Mouse (Mus musculus) kidney, adult 2 months (tissue): ENCODE results near the gene Ugdh.

ENCODE experiments used
- CTCF ChIP-seq: fragments of 200-500 bp; conservative IDR thresholded peaks from 2 replicates; pipeline ENCODE4 v1.5.1; 2011; ENCODE audit warnings: low read depth, mild to moderate bottlenecking, control low read depth, low read length, moderate library complexity, mixed read lengths; ENCODE audit not compliant: insufficient read depth, insufficient read length
- POLR2A ChIP-seq: fragments of 200-500 bp; IDR thresholded peaks from one replicate; pipeline ENCODE4 v1.6.1; 2011; ENCODE audit warnings: low read depth, low read length, control low read depth

DNA sequence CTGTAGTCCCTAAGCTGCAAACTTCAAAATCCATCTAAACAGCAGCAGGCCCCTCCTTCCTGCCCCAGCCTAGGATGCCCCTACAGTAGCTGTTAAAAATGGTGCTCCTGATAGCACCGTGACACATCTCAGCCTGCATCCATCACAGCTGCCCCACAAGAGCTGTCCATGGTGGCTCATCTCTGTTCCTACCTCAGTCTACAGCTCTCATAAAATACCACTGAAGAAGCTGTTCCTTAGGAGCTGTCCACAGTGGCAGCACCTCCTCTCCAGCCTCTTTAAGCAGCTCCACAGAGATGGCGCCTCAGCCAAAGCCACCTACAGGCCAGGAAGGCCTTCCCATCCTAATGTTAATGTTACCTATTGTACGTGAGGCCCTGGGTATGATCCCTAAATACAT lies 31.2 kb upstream of the Ugdh start:
- TF ChIP-seq CTCF: no peak
- TF ChIP-seq POLR2A: no peak
